Mouse (Mus musculus) heart, adult 11 months (tissue): ENCODE measurements around the gene Vmn1r202.
"Not testable (repeated sequence)": the region's sequence is repeated elsewhere in the genome, so short reads cannot be mapped to it uniquely, and the experiment has no call there.

Source experiments
- DNase-seq: peaks from one replicate; pipeline ENCODE4 v3.0.0; 2022

Vmn1r202 gene

GRCm38 (mm10) chr13:22505281-22505680 is at the start of gene Vmn1r202:
Gene Vmn1r202 (minus strand): TSS chr13:22505381.
- DNase-seq = no peak

DNA sequence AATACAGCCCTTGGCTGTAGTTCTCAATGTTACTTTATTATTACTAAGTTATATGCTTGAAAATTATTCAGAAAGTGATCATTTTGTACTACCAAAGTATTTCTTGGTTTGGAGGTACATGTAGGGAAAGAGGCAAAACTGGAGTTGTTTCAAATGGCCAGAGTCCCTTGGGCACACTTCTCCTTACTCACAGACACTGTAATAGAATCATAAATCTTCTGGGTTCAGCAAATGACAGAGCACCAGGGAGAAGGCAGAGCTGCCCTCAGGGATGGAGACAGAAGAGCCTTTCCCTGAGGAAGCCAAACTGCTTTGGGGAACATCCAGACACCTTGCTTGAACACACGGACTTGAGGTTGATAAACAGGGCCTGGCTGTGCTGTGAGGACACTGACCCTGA is 47.7 kb upstream of the Vmn1r202 start, which contains the start of gene Vmn1r204:
TSS of gene Vmn1r204 (plus strand) at position 301 of the 400 bp plus-strand sequence.
- not testable (repeated sequence) for DNase-seq

DNA sequence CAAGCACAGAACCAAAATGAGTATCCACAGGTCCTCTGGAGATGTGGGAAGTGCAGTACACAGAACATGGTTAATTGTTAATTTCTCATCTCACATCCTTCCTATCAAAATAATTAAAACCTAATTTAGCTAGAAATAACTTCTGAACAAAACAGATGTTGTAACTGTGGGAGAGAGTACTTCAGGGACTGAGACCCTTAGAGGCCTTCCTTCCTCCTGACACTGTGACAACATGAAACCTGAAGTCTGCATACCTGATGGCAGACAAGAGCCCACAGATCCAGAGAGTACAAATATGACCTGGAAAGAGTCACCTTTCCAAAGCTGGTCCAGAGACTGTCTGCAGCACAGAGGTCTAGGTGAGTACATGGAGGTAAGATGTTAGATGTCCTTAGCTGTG is 12.6 kb upstream of the Vmn1r202 start, which contains the start of gene Vmn1r203:
TSS of gene Vmn1r203 (plus strand) at position 301 of the 400 bp plus-strand sequence.
- DNase-seq = no peak

DNA sequence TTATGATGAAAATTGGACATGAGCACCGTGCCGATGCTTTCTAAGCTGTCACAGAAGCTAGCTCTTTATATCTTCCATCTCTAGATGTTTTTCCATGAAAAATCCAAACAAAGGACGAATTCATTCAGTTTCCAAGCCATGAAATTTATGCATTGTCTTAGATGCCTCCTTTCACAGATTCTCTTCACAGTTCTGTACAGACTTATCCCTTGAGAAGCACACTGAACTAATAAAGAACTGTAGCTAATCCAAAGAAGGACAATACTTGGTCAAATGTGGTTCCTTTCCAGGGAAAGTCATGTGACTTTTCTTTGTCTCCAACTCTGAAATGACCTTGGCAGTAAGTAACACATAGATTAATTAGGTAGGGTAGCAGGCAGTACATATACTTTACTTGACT is 2.8 kb downstream of the Vmn1r202 start:
- no peak for DNase-seq

DNA sequence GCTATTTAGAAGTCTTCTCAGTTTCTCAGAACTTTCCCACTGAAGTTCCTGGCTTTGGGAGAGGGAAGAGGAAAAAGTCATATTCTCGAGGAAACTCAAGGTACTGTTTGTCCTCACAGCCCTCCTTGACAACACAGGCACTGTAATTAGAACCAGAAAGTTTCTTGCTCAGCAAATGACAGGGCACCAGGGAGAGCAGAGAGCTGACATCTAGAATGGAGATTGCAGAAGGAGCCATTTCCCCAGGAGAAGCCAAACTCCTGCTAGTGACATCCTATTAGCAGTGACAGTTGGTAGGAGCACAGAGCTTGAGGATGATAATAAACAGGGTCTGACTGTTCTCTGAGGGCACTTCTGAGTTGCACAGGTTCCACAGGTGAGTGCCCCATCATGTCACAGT is 33.6 kb downstream of the Vmn1r202 start, which contains the start of gene Vmn1r201:
TSS of gene Vmn1r201 (plus strand) at position 301 of the 400 bp plus-strand sequence.
- no peak for DNase-seq

- DNase-seq = no peak
Measured at GRCm38 (mm10) chr13:22455145-22455544, 50.0 kb downstream of the Vmn1r202 start.
